Mouse (Mus musculus) liver, adult 2 months (tissue): ENCODE measurements around the gene Ugt3a1.
"Not testable (repeated sequence)": the region's sequence is repeated elsewhere in the genome, so short reads cannot be mapped to it uniquely, and the experiment has no call there.

ENCODE experiments used
- CTCF ChIP-seq: fragments of 200-500 bp; IDR thresholded peaks from 2 replicates; pipeline ENCODE4 v1.5.1; 2011; ENCODE audit warnings: low read depth, low read length, control low read depth
- POLR2A ChIP-seq: fragments of 200-500 bp; IDR thresholded peaks from 2 replicates; pipeline ENCODE4 v1.6.1; 2011; ENCODE audit warnings: low read length, control low read depth; ENCODE audit not compliant: insufficient read depth; ENCODE audit errors: extremely low read depth

- TF ChIP-seq POLR2A, CTCF: not testable (repeated sequence)
These were observed 45.8 kb upstream of the Ugt3a1 start for GRCm38 (mm10) chr15:9230917-9231316.
